Mouse (Mus musculus) C2C12 (cell line): ENCODE measurements at regions not wholly inside any gene's neighbourhood (a gene's known extent, or its start where the extent isn't known, plus 50 kb on each side); places are given as distances from the start of the nearest gene placed in this dataset.

ENCODE experiments used
- CEBPB ChIP-seq: IDR thresholded peaks from one replicate; pipeline ENCODE4 v1.6.1; 2011; ENCODE audit warnings: low read depth, mild to moderate bottlenecking, control low read depth, moderate library complexity
- CTCF ChIP-seq: IDR thresholded peaks from one replicate; pipeline ENCODE4 v1.5.1; 2011; ENCODE audit not compliant: control insufficient read depth, insufficient read depth, insufficient read length
- FOSL1 ChIP-seq: IDR thresholded peaks from one replicate; pipeline ENCODE4 v1.8.0; 2011; ENCODE audit warnings: mild to moderate bottlenecking, low read length; ENCODE audit not compliant: poor library complexity, insufficient read depth, severe bottlenecking
- MAX ChIP-seq: IDR thresholded peaks from one replicate; pipeline ENCODE4 v1.6.1; 2011; ENCODE audit warnings: mild to moderate bottlenecking, control low read depth
- MYOD1 ChIP-seq: IDR thresholded peaks from one replicate; pipeline ENCODE4 v1.6.1; 2011; ENCODE audit warnings: low read depth; ENCODE audit not compliant: control insufficient read depth, insufficient read length
- MYOG ChIP-seq: IDR thresholded peaks from one replicate; pipeline ENCODE4 v1.6.1; 2011; ENCODE audit not compliant: control insufficient read depth, insufficient read length; ENCODE audit errors: extremely low read depth
- USF1 ChIP-seq: IDR thresholded peaks from one replicate; pipeline ENCODE4 v1.6.1; 2011; ENCODE audit warnings: low read depth, mild to moderate bottlenecking, control low read depth, moderate library complexity

- TF ChIP-seq CTCF (no peak), MYOD1 (no peak), CEBPB (no peak), MAX (no peak), MYOG (no peak), FOSL1 (no peak), USF1 (no peak)
Measured at GRCm38 (mm10) chr3:128187330-128188044, 291.4 kb upstream of the Fam241a start.
